Mouse (Mus musculus) stomach, embryonic 14.5 days (tissue): ENCODE measurements around the gene Dut. TPM values are rescaled to one million over a fixed set of nuclear protein-coding genes. Genes with fewer than 3 reads are reported as not detected.

Experiments
- ATAC-seq: fragments of 200-750 bp; cut with Nextera tagmentation; 2 replicates; pipeline ENCODE4 v1.8.0; 2017; ENCODE audit warnings: low read depth, moderate TSS enrichment; ENCODE audit not compliant: insufficient number of reproducible peaks, insufficient read depth, low FRiP score
- H3K27ac ChIP-seq: fragments of 300-500 bp; sonication (generic); 2 replicates; pipeline ENCODE4 v1.5.1; 2014; ENCODE audit warnings: mild to moderate bottlenecking, low read length, moderate library complexity, mixed read lengths
- H3K27me3 ChIP-seq: fragments of 300-500 bp; sonication (generic); 2 replicates; pipeline ENCODE4 v1.6.1; 2014; ENCODE audit warnings: low read length, control low read depth, mixed read lengths; ENCODE audit not compliant: control insufficient read depth, insufficient read depth
- H3K36me3 ChIP-seq: fragments of 300-500 bp; sonication (generic); 2 replicates; pipeline ENCODE4 v1.6.1; 2014; ENCODE audit warnings: mild to moderate bottlenecking, control low read depth, low read length, moderate library complexity, mixed read lengths; ENCODE audit not compliant: control insufficient read depth, insufficient read depth
- H3K4me1 ChIP-seq: fragments of 300-500 bp; sonication (generic); 2 replicates; pipeline ENCODE4 v1.6.1; 2014; ENCODE audit warnings: low read length, control low read depth, mixed read lengths; ENCODE audit not compliant: control insufficient read depth, insufficient read depth
- H3K4me2 ChIP-seq: fragments of 300-500 bp; sonication (generic); replicated peaks from 2 replicates; pipeline ENCODE4 v1.6.1; 2014; ENCODE audit warnings: low read depth, low read length, control low read depth
- H3K4me3 ChIP-seq: fragments of 300-500 bp; sonication (generic); 2 replicates; pipeline ENCODE4 v1.5.1; 2014; ENCODE audit warnings: low read depth, low read length, control low read depth
- H3K9ac ChIP-seq: fragments of 300-500 bp; sonication (generic); replicated peaks from 2 replicates; pipeline ENCODE4 v1.6.1; 2014; ENCODE audit warnings: low read depth, mild to moderate bottlenecking, control low read depth, low read length, moderate library complexity, mixed read lengths
- H3K9me3 ChIP-seq: fragments of 300-500 bp; sonication (generic); 2 replicates; pipeline ENCODE4 v1.6.1; 2016; ENCODE audit warnings: low read depth, low read length, control low read depth; ENCODE audit not compliant: control insufficient read depth
- WGBS: fragments of 180-500 bp; shearing (Covaris S2); extraction: QIAGEN DNeasy Blood & Tissue Kit; methylation state at CpG from one replicate; pipeline ENCODE4 v1.1.7; 2014; 5-methylcytosine and 5-hydroxymethylcytosine counted together
- polyA plus RNA-seq: library from polyadenylated mRNA; unstranded; fragments of >200 nt; fragmentation: Nextera tagmentation; extraction: Ambion mirVana; gene quantifications from 2 replicates; pipeline ENCODE4 v1.2.1, GENCODE M21; 2014

Gene Dut
- 140 and 151 TPM in 2 replicates for polyA plus RNA-seq

GRCm38 (mm10) chr2:125247108-125247961 lies at the start of gene Dut:
Dut (plus strand) TSS chr2:125247190.
- ATAC-seq: peak; percentile 100
- peak within 1 kb of the TSS; percentile 73 for H3K4me3 ChIP-seq
- under 1% methylated on average over 83 of the region's 96 CpGs for WGBS
- no peaks in the 10 kb centered on the region for H3K27me3 ChIP-seq
- H3K9ac ChIP-seq: peak within 1 kb of the TSS; percentile 83
- H3K4me1 ChIP-seq: peaks cover 12% of the 10 kb centered on the region; the same call in 1 of the 2 replicates
- no peaks in the 10 kb centered on the region for H3K9me3 ChIP-seq
- 0 out of 2 replicates have a peak, but pooled peaks cover 8% of the 10 kb centered on the region for H3K36me3 ChIP-seq
- peak within 1 kb of the TSS; percentile 93 for H3K27ac ChIP-seq
- peak within 1 kb of the TSS; percentile 61 for H3K4me2 ChIP-seq

GRCm38 (mm10) chr2:125208894-125209596 lies 37.9 kb upstream of the Dut start:
- no peak overlapping the region for H3K4me3 ChIP-seq
- H3K9ac ChIP-seq: no peak overlapping the region
- H3K27ac ChIP-seq: no peak overlapping the region
- peaks cover 5% of the 10 kb centered on the region; the same call in 1 of the 2 replicates for H3K4me1 ChIP-seq
- ATAC-seq: no peak
- no peaks in the 10 kb centered on the region for H3K9me3 ChIP-seq
- H3K36me3 ChIP-seq: no peaks in the 10 kb centered on the region
- WGBS: 71% methylated on average over 14 of the region's 14 CpGs
- no peak overlapping the region for H3K4me2 ChIP-seq
- H3K27me3 ChIP-seq: no peaks in the 10 kb centered on the region

- 50% methylated on average over 10 of the region's 10 CpGs for WGBS
- Histone ChIP-seq H3K27me3 (no peaks in the 10 kb centered on the region), H3K27ac (no peak overlapping the region), H3K9ac (no peak overlapping the region), H3K4me2 (no peak overlapping the region), H3K9me3 (no peaks in the 10 kb centered on the region), H3K36me3 (no peaks in the 10 kb centered on the region), H3K4me3 (no peak overlapping the region), H3K4me1 (peaks cover 5% of the 10 kb centered on the region; the same call in 1 of the 2 replicates)
- ATAC-seq: no peak
Measured at GRCm38 (mm10) chr2:125211831-125212510, 35.0 kb upstream of the Dut start.

GRCm38 (mm10) chr2:125214592-125214991 lies 32.4 kb upstream of the Dut start:
- Histone ChIP-seq H3K4me1 (peaks cover 5% of the 10 kb centered on the region; the same call in 1 of the 2 replicates), H3K27ac (no peak overlapping the region), H3K9ac (no peak overlapping the region), H3K9me3 (no peaks in the 10 kb centered on the region), H3K27me3 (no peaks in the 10 kb centered on the region), H3K4me2 (no peak overlapping the region), H3K4me3 (no peak overlapping the region), H3K36me3 (no peaks in the 10 kb centered on the region)
- ATAC-seq: no peak; the same call in 1 of the 2 replicates
- 3% methylated on average over 3 of the region's 3 CpGs for WGBS

GRCm38 (mm10) chr2:125217286-125217685 lies 29.7 kb upstream of the Dut start:
- WGBS: 69% methylated on average over 6 of the region's 6 CpGs
- Histone ChIP-seq H3K4me3 (no peak overlapping the region), H3K36me3 (no peaks in the 10 kb centered on the region), H3K4me1 (no peaks in the 10 kb centered on the region), H3K27me3 (no peaks in the 10 kb centered on the region), H3K27ac (no peak overlapping the region), H3K4me2 (no peak overlapping the region), H3K9ac (no peak overlapping the region), H3K9me3 (no peaks in the 10 kb centered on the region)
- ATAC-seq: no peak

- H3K9me3 ChIP-seq: no peaks in the 10 kb centered on the region
- no peaks in the 10 kb centered on the region for H3K27me3 ChIP-seq
- H3K4me3 ChIP-seq: no peak overlapping the region
- 89% methylated on average over 1 of the region's 1 CpGs for WGBS
- no peak overlapping the region for H3K9ac ChIP-seq
- H3K4me1 ChIP-seq: no peaks in the 10 kb centered on the region
- H3K4me2 ChIP-seq: no peak overlapping the region
- H3K27ac ChIP-seq: no peak overlapping the region
- ATAC-seq: no peak
- no peaks in the 10 kb centered on the region for H3K36me3 ChIP-seq
Measured at GRCm38 (mm10) chr2:125218566-125218965, 28.4 kb upstream of the Dut start.

GRCm38 (mm10) chr2:125219268-125219667 lies 27.7 kb upstream of the Dut start:
- H3K9me3 ChIP-seq: no peaks in the 10 kb centered on the region
- ATAC-seq: no peak
- H3K27ac ChIP-seq: no peak overlapping the region
- H3K9ac ChIP-seq: no peak overlapping the region
- H3K4me2 ChIP-seq: no peak overlapping the region
- H3K36me3 ChIP-seq: no peaks in the 10 kb centered on the region
- H3K4me3 ChIP-seq: no peak overlapping the region
- no peaks in the 10 kb centered on the region for H3K27me3 ChIP-seq
- H3K4me1 ChIP-seq: no peaks in the 10 kb centered on the region
- 75% methylated on average over 3 of the region's 3 CpGs for WGBS

GRCm38 (mm10) chr2:125221673-125222072 lies 25.3 kb upstream of the Dut start:
- H3K9ac ChIP-seq: no peak overlapping the region
- no peak overlapping the region for H3K4me2 ChIP-seq
- H3K27ac ChIP-seq: no peak overlapping the region
- H3K27me3 ChIP-seq: no peaks in the 10 kb centered on the region
- 71% methylated on average over 1 of the region's 1 CpGs for WGBS
- no peaks in the 10 kb centered on the region for H3K4me1 ChIP-seq
- no peaks in the 10 kb centered on the region for H3K9me3 ChIP-seq
- H3K36me3 ChIP-seq: no peaks in the 10 kb centered on the region
- no peak overlapping the region for H3K4me3 ChIP-seq
- ATAC-seq: no peak
